Mouse (Mus musculus) lung, postnatal 0 days (tissue): ENCODE measurements around the gene S1pr4.

Source experiments
- CTCF ChIP-seq: IDR thresholded peaks from 2 replicates; pipeline ENCODE4 v1.5.1; 2016; ENCODE audit warnings: antibody characterized with exemption, mild to moderate bottlenecking
- EP300 ChIP-seq: IDR thresholded peaks from 2 replicates; pipeline ENCODE4 v1.6.1; 2016; ENCODE audit warnings: antibody characterized with exemption, mild to moderate bottlenecking, control low read depth

- no peak for TF ChIP-seq CTCF
- TF ChIP-seq EP300 = no peak
Measured at GRCm38 (mm10) chr10:81450641-81451364, 49.1 kb downstream of the S1pr4 start.
